Mouse (Mus musculus) intestine, embryonic 14.5 days (tissue): ENCODE results near the gene Cmip. TPM values are rescaled to one million over a fixed set of nuclear protein-coding genes. Genes with fewer than 3 reads are reported as not detected.
A peak's percentile ranks its signal among the peaks of the same experiment; 100 is the strongest.

Source experiments
- ATAC-seq: fragments of 200-750 bp; cut with Nextera tagmentation; replicated peaks from 2 replicates; pipeline ENCODE4 v1.8.0; 2017; ENCODE audit warnings: low read depth, moderate number of reproducible peaks, moderate TSS enrichment, moderate library complexity; ENCODE audit not compliant: low FRiP score, low TSS enrichment
- DNase-seq: peaks from one replicate; pipeline ENCODE4 v3.0.0-alpha.2; 2018; ENCODE audit warnings: low spot score
- H3K27ac ChIP-seq: fragments of 300-500 bp; sonication (generic); 2 replicates; pipeline ENCODE4 v1.5.1; 2014; ENCODE audit warnings: low read depth, mild to moderate bottlenecking, control low read depth
- H3K27me3 ChIP-seq: fragments of 300-500 bp; sonication (generic); replicated peaks from 2 replicates; pipeline ENCODE4 v1.6.1; 2014; ENCODE audit warnings: low read length, control low read depth; ENCODE audit not compliant: control insufficient read depth, insufficient read depth
- H3K36me3 ChIP-seq: fragments of 300-500 bp; sonication (generic); 2 replicates; pipeline ENCODE4 v1.6.1; 2014; ENCODE audit warnings: low read length, control low read depth; ENCODE audit not compliant: control insufficient read depth, insufficient read depth
- H3K4me1 ChIP-seq: fragments of 300-500 bp; sonication (generic); replicated peaks from 2 replicates; pipeline ENCODE4 v1.6.1; 2014; ENCODE audit warnings: low read length, control low read depth, mixed read lengths; ENCODE audit not compliant: control insufficient read depth, insufficient read depth
- H3K4me2 ChIP-seq: fragments of 300-500 bp; sonication (generic); 2 replicates; pipeline ENCODE4 v1.6.1; 2014; ENCODE audit warnings: low read length
- H3K4me3 ChIP-seq: fragments of 300-500 bp; sonication (generic); 2 replicates; pipeline ENCODE4 v1.5.1; 2014; ENCODE audit warnings: low read depth, low read length, control low read depth, mixed read lengths
- H3K9ac ChIP-seq: fragments of 300-500 bp; sonication (generic); 2 replicates; pipeline ENCODE4 v1.6.1; 2014; ENCODE audit warnings: mild to moderate bottlenecking, low read length
- H3K9me3 ChIP-seq: fragments of 300-500 bp; sonication (generic); 2 replicates; pipeline ENCODE4 v1.6.1; 2016; ENCODE audit warnings: low read length, control low read depth; ENCODE audit not compliant: control insufficient read depth
- WGBS: fragments of 180-500 bp; shearing (Covaris S2); extraction: QIAGEN DNeasy Blood & Tissue Kit; methylation state at CpG from one replicate; pipeline ENCODE4 v1.1.7; 2014; 5-methylcytosine and 5-hydroxymethylcytosine counted together
- polyA plus RNA-seq: library from polyadenylated mRNA; unstranded; fragments of >200 nt; fragmentation: Nextera tagmentation; extraction: Ambion mirVana; gene quantifications from 2 replicates; pipeline ENCODE4 v1.2.1, GENCODE M21; 2014

The Cmip gene
- polyA plus RNA-seq, 1 experiment from 2014 or later, result 22.4 TPM

GRCm38 (mm10) chr8:117469431-117470341 lies 212.8 kb downstream of the Cmip start:
- Histone ChIP-seq H3K36me3 (no peaks in the 10 kb centered on the region), H3K4me2 (peak overlapping the region; percentile 49), H3K27ac (peak overlapping the region; percentile 51), H3K4me1 (peaks cover 13% of the 10 kb centered on the region), H3K9ac (0 out of 2 replicates have a peak overlapping the region, but pooled peaks have one; percentile 20), H3K9me3 (no peaks in the 10 kb centered on the region), H3K4me3 (no peak overlapping the region), H3K27me3 (no peaks in the 10 kb centered on the region)
- 30% methylated on average over 16 of the region's 16 CpGs for WGBS
- ATAC-seq, result peak; percentile 16
- DNase-seq, result no peak

GRCm38 (mm10) chr8:117470342-117470781 lies 213.5 kb downstream of the Cmip start:
- Histone ChIP-seq H3K9ac (peak overlapping the region; percentile 20; the same call in 1 of the 2 replicates), H3K36me3 (no peaks in the 10 kb centered on the region), H3K4me2 (peak overlapping the region; percentile 49), H3K4me3 (peak overlapping the region; percentile 4; the same call in 1 of the 2 replicates), H3K4me1 (peaks cover 13% of the 10 kb centered on the region), H3K9me3 (no peaks in the 10 kb centered on the region), H3K27ac (peak overlapping the region; percentile 51), H3K27me3 (no peaks in the 10 kb centered on the region)
- DNase-seq, result peak; percentile 90
- ATAC-seq, result peak; percentile 88
- WGBS, result 0% methylated on average over 8 of the region's 14 CpGs

- Histone ChIP-seq H3K27ac (peak overlapping the region; percentile 51), H3K4me3 (no peak overlapping the region), H3K4me2 (no peak overlapping the region), H3K9ac (no peak overlapping the region), H3K4me1 (peaks cover 13% of the 10 kb centered on the region), H3K9me3 (no peaks in the 10 kb centered on the region), H3K36me3 (no peaks in the 10 kb centered on the region), H3K27me3 (no peaks in the 10 kb centered on the region)
- no peak for ATAC-seq
- WGBS, result 20% methylated on average over 3 of the region's 3 CpGs
- peak; percentile 89 for DNase-seq
Observed at GRCm38 (mm10) chr8:117471174-117471573, 214.3 kb downstream of the Cmip start.

DNA sequence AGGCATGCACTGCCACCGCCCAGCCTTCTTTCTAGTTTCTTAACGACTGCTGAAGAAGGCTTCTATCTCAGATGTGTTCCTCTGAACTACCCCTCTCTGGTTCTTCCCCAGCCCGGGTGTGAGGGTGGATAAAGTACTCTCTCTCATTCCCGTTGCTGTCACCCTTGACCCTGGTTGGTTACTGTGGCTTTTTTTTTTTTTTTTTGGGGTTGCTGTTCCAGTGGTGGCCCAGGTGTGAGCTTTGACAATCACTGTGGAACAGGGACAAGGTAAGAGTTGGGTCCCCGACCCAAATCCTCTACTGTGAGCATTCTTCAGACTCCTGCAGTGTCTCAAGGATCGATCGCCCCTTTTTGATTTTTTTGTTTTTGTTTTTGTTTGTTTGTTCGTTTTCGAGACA lies 214.8 kb downstream of the Cmip start:
- Histone ChIP-seq H3K27me3 (no peaks in the 10 kb centered on the region), H3K27ac (no peak overlapping the region), H3K36me3 (no peaks in the 10 kb centered on the region), H3K9me3 (no peaks in the 10 kb centered on the region), H3K4me1 (peaks cover 13% of the 10 kb centered on the region), H3K9ac (no peak overlapping the region), H3K4me3 (no peak overlapping the region), H3K4me2 (no peak overlapping the region)
- ATAC-seq, result no peak
- WGBS, result 72% methylated on average over 9 of the region's 9 CpGs
- no peak for DNase-seq

DNA sequence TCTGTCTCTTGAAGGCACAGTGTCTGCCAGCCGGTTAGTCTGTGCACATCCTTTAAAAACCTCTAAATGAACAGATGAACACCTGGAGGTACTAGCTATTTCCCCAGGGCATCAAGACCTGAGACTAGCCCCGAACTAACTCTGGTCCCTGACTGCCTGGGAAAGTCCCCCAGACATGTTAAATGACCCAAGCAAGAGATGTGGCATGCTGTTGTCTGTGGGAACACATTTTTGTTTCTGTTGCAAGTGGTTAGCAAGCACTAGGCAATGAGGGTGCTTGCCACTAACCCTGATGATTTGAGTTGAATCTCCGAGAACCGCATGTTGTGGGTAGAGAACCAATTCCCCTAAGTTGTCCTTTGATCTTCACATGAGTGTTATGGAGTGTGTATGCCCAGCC lies 215.5 kb downstream of the Cmip start:
- DNase-seq, result no peak
- H3K4me3 ChIP-seq, result no peak overlapping the region
- H3K27ac ChIP-seq, result no peak overlapping the region
- WGBS, result 89% methylated on average over 4 of the region's 4 CpGs
- H3K9ac ChIP-seq, result no peak overlapping the region
- H3K4me1 ChIP-seq, result peaks cover 13% of the 10 kb centered on the region
- H3K36me3 ChIP-seq, result no peaks in the 10 kb centered on the region
- ATAC-seq, result no peak
- no peak overlapping the region for H3K4me2 ChIP-seq
- no peaks in the 10 kb centered on the region for H3K9me3 ChIP-seq
- H3K27me3 ChIP-seq, result no peaks in the 10 kb centered on the region

GRCm38 (mm10) chr8:117474944-117475343 lies 218.1 kb downstream of the Cmip start:
- ATAC-seq (peak; percentile 30), DNase-seq (peak; percentile 97)
- Histone ChIP-seq H3K27me3 (no peaks in the 10 kb centered on the region), H3K4me1 (peaks cover 10% of the 10 kb centered on the region), H3K4me3 (no peak overlapping the region), H3K4me2 (no peak overlapping the region), H3K36me3 (no peaks in the 10 kb centered on the region), H3K9me3 (0 out of 2 replicates have a peak, but pooled peaks cover 2% of the 10 kb centered on the region), H3K27ac (no peak overlapping the region), H3K9ac (no peak overlapping the region)
- WGBS, result 1% methylated on average over 5 of the region's 5 CpGs

DNA sequence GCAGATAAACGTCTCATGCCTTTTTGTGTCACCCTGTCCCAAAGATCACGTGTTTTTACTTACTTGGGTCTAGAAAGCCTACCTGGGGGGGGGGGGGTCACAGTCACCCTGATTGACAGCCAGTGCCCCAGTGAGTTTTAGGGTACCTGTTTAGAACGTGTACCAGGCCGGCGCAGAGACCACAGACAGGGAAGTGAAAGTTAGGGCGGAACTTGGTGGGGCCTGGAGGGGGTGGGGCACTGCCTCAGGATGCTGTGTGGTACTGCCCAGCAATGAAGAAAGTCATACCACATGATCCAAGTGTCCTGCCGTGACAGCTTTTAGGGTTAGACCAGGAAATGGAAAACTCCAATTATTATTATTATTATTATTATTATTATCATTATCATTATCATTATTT lies 219.0 kb downstream of the Cmip start:
- no peak overlapping the region for H3K27ac ChIP-seq
- H3K4me1 ChIP-seq, result peaks cover 2% of the 10 kb centered on the region
- no peak overlapping the region for H3K9ac ChIP-seq
- no peaks in the 10 kb centered on the region for H3K27me3 ChIP-seq
- DNase-seq (no peak), ATAC-seq (no peak)
- H3K4me3 ChIP-seq, result no peak overlapping the region
- H3K4me2 ChIP-seq, result no peak overlapping the region
- H3K9me3 ChIP-seq, result 0 out of 2 replicates have a peak, but pooled peaks cover 2% of the 10 kb centered on the region
- 74% methylated on average over 7 of the region's 7 CpGs for WGBS
- no peaks in the 10 kb centered on the region for H3K36me3 ChIP-seq

- Histone ChIP-seq H3K27ac (no peak overlapping the region), H3K36me3 (no peaks in the 10 kb centered on the region), H3K4me3 (no peak overlapping the region), H3K4me2 (no peak overlapping the region), H3K4me1 (no peaks in the 10 kb centered on the region), H3K9me3 (0 out of 2 replicates have a peak, but pooled peaks cover 2% of the 10 kb centered on the region), H3K27me3 (no peaks in the 10 kb centered on the region), H3K9ac (no peak overlapping the region)
- ATAC-seq (no peak), DNase-seq (no peak)
Observed at GRCm38 (mm10) chr8:117478082-117478481, 221.2 kb downstream of the Cmip start.
